Mouse (Mus musculus) testis, postnatal 10 days (tissue): ENCODE measurements at regions not wholly inside any gene's neighbourhood (a gene's known extent, or its start where the extent isn't known, plus 50 kb on each side); places are given as distances from the start of the nearest gene placed in this dataset.
A peak's percentile ranks its signal among the peaks of the same experiment; 100 is the strongest.

Experiments used
- DNase-seq: peaks from one replicate; pipeline ENCODE4 v3.0.0; 2021; ENCODE audit warnings: low spot score

DNA sequence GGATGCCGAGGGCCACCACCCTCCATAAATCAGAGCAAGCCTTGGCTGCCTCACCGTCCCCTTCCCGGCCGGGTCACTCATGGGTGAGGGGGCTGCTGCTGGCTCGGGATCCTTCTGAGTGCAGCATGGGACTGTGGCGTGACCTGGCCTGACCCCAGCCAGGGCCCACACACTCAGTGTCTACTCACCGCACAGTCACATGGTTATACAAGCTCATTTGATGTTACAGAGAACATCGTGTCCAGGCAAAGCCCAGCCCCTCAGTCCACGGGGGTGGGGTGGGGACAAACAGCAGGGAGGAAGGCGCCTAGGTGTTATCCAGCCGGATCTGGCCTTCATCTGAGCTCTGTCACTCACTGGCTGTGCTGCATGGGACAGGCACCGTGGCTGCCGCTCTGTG lies 195.9 kb upstream of the Dio3 start:
- DNase-seq = peak; percentile 58

DNA sequence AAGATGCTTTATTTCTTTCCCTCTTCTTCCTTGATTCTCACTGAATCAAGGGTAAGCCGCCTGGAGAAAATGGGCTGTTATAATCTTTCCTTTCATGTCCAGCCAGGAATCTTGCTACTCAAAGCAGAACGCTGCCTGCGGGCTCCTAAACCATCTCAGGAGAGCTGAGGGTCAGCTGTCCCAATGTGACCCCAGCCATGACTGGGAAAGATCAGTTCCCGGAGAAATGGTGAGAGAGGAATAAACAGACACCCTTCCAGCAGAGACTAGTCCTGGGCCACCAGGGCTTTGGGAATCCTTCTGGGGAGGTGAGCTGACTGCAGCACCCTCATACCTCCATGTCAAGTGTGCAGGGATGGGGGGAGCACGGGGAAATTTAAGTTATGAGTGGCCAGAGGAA lies 195.4 kb upstream of the Dio3 start:
- no peak for DNase-seq

DNA sequence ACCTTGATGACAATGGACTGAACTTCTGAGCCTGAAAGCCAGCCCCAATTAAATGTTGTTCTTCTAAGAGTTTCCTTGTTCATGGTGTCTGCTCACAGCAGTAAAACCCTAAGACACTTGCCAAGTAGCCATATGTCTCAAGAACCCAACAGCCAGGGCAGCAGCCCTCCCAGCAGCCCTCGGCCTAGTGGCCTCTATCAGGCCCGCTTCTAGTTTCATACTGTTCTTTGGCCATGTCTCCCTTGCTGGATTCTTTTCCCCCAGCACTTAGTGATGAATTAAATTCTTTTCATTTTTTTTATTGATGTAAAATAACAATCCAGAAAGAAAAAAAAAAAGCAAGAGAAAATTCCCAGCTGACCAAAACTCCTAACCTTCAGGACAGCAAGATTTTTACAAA lies 191.9 kb upstream of the Dio3 start:
- DNase-seq = no peak

DNA sequence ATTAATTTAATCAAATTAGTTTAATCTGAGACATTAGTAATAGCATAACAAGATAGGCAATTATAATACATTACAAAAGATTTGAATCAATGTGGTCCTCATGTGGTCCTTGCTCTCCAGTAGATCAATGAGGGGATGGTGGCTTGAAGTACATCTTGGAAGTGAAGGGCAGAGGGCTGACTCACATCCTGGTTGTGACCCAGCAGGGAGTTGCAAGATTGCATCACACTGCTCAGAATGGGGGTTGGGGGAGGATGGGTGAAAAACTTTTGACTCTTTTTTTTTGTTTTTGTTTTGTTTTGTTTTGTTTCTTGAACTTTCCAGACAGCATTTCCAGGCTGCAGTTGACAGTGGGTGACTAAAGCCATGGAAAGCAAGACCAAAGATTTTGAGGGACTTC lies 191.1 kb upstream of the Dio3 start:
- no peak for DNase-seq

DNA sequence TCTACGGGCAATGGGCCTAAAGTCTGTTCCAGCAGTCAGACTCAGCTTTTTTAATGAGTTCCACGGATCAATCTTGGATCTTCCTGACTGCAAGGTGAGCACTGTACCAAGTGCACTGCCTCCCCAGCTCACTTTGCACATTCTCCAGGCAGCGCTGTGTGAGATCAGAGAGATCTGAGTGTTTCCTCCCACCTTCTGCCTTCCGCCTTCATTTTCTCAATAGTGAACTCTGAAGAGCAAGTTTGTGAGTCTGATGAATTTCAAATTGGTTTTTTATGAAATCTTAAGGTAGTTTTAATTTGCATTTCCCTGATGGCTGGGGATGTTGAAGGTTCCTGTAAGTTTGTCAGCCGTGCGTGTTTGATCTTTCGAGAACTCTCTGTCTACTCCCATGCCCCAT lies 176.7 kb upstream of the Dio3 start:
- no peak for DNase-seq

DNA sequence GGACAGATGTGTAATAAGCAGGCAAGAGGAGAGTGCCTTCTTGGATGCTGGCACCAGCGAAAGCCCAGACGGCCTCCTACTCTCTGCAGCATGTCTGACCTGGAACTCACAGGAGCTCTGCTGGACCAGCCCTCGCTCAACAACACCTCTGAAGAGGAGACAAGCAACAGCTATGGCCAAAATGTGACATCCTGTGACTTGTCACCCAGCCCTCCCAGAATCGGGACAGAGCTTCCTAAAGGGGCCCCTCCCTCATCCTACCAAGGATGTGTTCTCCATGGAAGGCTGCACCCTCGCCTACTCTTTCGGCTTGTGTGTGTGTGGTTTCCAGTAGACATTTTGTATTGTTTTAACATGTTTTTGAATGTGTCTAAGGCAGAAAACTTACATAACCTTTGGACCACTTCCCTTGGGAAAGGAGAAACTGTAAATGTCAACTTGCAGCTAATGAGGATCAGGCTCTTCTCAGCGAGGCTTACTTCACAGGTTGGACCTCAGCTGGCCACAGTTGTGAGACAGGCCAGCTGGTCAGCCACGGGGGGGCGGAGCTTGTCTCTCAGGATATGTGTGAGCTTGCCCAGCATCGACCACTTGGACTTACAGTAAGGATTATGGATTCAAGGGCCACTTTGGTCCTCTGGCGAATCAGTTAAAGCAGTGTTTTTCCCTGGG lies 166.7 kb upstream of the Dio3 start:
- peak; percentile 73 for DNase-seq

DNA sequence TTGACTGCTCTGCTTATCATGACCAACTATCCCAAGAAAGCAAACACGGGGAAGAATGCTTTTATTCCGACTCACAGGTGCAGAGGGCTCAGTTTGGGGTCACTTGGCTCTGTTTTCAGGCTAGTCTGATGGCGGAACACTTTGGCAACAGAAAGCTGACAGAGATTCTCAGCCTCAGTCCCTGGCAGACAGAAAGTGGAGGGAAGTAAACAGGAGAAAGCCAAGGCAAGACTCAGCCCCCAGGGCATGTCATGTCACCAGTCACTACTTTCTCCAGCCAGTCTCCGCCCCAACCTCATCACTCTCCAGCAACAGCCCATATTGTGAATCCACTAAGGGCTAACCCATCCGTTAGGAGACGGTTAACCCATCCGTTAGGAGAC lies 166.2 kb upstream of the Dio3 start:
- DNase-seq = no peak

DNA sequence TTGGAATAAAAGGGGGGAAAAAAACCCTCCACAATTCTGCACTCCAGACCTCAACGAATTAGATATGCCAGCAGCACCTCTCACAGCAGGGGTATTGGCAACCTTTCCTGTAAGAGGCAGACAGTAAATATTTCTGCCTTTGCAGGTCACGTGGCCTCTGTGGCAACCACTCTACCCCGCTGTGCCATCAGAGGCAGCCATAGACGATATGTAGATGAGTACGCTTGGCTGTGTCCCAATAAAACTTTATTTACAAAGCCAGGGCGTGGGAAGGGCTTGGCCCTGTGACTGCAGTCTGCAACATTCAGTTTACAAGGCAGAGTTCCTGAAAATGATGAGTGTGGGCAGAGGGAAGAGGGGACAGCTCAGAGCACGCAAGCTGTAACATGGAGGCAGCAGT lies 158.7 kb upstream of the Dio3 start:
- no peak for DNase-seq

DNA sequence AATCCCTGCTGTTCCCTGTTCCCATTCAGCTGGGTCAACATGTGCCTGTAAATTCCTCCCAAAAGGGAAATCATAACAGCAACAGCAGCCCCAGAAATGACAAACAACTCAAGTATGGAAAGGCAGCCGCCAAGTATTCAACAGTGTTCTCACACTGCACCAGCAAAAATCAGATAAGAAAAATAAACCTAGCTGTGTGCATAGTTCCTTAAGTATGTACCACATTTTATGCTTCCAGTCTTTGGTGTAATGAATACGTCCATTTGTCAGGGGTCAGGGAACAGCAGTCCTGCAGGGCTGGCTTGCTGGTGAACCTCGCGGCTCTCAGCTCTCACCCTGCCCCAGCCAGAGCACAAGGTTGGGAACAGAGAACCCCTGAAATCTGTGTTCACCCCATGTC lies 155.9 kb upstream of the Dio3 start:
- DNase-seq = no peak

DNA sequence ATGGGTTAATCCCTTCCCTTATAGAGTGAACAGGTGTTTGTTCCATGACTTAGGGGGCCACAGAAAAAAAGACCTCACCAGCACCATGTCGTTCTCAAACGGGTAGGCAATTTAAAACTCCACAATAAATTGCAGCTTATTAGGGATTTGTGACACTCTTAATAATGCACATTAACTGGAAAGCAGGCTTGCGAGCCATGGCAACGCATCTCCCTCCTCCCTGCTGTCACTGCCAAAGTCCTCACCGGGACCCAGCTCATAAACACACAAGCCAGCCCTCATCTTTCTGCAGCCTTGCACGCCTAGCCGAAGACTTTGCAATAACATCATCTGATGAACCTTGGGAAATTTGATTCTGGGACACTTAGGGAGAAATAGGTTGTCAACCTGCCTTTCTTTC lies 152.3 kb upstream of the Dio3 start:
- no peak for DNase-seq

DNA sequence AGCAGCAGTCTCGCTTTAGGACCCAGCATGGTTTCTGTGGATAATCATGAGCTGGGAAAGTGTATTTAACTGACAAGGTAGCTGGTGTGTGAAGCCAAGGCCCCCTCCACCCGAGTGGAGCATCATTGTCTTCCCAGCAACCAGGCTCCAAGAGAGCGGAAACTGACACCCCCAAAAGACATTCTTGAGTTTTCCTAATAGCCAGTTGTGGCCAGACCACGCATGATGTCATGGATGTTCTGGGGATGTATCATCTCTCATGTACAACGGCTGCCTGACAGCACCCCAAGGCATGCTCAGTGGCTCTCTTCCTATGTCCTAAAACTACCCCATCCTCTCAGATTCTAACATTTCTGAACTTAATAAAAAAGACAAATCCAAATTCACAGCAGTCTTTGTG lies 133.5 kb upstream of the Dio3 start:
- DNase-seq = no peak

DNA sequence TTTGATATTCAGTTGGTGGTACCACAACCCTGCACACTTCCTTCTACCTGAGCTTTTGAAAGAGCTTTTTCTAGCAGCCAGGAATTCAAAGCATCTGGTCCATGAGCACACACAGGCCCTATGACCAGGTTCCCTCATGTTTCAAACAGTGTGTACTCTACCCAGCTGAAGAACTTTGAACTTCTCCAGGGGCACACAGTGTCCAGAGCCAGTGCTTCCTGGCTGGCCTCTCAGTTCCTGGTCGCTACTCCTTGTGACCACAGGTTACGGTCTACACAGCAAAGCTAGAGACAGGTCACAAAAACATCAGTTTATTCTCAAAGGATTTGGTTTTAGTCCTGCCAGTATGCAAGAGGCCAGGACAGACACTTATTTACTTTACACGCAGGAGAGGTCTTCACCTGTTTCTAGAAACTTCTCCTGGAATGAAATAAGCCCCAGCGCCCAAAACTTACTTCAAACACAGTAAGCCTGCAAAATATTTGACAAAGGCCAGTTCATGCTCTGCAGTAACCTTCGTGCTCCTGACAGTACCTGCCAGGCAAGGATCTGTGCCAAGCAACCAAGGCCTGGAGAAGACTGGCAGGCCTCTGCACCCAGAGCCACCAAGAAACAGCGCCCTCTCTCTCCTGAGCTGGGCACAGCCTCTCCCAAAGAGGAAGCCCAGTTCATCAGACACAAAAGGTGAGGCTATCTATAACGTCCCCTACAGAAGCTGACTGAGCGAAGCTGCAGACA lies 124.5 kb upstream of the Dio3 start:
- DNase-seq = no peak

DNA sequence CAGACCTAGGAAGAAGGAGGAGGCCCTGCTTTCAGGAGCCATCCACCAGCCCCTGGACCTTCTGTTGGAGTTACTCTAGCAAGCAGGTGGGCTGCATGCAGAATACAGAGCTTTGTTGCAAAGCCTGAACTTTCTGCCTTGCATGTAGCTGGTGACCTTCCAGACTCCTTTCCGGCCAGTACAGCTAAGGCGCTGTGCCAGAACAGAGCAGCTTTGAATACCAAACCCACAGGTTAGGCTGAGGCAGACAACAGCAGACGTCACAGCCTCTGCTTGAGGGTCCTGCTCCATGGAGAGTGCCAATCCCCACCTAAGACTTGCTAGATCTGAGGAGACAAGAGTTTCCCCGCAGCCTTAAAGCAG lies 123.9 kb upstream of the Dio3 start:
- DNase-seq = no peak

DNA sequence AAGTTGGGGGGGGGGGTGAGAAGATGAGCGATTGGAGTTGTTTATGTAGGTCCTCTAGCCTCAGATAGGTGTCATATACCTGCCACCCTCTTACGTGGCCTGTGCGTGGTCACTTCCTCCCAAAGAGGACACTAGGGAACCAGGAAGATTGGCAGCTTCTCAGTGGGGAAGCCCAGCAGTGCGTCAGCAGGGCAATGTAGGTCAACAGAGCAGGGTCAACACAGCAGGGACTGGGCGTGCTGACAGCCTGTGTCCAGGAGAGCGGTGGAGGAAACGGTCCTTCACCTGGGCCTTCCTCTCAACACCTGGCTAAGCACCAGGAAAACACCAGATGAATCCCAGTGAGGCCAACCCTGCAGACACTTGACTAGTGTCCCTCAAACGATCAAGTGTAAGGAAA lies 122.4 kb upstream of the Dio3 start:
- DNase-seq = no peak

DNA sequence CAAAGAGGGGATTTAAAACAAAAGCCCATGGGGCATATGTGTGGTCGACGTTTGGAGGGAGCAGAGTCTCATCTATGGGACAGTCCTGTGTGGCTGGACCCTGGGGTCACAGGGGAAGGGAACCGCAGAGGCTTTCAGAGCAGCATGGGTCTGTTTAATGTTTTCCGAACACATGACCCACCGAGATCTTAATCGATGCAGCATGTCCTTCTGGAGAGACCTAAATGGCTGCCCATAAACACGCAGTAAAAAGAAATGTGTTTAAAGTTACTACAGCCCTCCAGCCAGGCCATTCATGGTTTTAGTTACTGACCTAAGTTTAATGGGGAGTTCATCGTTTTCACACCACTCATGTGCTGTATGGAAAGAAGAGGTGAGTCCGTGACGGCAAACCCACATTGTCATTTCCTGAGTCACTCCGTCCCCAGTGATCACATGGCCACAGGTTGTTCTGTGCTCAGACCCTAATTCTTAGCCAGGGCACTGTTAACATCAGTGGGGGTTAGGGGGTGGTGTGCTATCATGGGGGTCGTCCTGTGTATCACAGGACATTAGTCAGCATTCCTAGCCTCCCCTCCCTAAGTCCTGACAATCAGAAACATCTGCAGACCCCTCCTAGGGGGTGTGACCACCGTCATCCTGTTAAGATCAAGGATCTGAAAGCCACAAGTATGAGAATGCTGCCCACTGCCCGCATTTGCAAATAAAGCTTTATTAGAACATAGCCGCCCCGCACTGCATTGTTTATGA lies 120.7 kb upstream of the Dio3 start:
- no peak for DNase-seq

DNA sequence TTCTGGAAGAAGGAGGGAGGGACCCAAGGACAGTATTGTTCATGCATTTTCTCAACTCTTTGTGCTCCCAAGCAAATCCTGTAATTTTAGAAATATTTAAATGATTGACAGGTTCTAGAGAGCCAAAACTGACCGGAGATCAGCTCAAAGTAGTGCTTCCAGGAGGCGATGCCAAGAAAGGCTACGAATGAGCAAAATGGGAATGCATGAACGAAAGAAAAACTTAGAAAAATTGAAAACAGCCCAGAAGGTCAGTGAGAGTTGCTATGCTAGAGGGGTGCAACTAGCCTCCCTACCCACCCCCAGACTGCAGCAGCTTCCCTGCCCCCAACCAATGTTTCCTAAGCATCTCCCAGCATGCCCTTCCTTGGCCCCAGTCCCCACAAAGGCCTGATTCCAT lies 117.6 kb upstream of the Dio3 start:
- no peak for DNase-seq

DNA sequence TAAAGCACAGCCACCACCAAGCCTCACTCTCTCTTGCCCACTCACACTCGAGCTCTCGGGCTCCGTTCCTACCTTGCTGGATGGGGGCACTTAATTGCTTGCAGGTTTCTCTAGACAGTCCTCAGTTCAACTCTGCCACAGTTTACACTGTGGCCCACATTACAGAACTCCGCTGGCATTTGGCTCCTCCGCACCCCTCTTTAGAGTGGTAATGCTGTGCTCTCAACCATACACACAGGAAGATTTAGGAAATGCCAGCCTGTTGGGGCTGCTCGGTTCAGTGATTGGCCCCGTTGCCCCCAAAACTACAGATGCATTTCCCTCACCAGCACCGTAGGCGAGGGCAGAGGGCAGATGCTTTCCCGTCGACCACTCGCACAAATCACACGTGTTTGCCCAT lies 113.4 kb upstream of the Dio3 start:
- DNase-seq = no peak

DNA sequence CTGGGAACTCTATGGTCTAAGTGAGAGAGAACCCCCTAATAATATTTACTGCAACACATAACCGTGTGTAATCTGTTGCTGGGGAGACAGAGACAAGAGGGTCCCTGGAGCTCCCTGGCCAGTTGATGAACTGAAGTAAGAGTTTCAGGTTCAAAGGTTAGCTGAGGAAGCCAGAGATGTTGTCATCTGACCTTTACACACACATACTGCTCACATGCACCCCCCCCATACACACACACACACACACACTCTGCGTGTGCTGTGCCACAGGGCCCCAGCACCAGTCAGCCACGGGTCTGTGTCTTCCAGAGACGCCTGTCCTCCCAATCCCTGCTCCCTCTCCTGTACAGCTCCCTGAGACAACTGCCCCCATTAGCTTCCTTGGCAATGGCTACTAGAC lies 110.5 kb upstream of the Dio3 start:
- DNase-seq = no peak

DNA sequence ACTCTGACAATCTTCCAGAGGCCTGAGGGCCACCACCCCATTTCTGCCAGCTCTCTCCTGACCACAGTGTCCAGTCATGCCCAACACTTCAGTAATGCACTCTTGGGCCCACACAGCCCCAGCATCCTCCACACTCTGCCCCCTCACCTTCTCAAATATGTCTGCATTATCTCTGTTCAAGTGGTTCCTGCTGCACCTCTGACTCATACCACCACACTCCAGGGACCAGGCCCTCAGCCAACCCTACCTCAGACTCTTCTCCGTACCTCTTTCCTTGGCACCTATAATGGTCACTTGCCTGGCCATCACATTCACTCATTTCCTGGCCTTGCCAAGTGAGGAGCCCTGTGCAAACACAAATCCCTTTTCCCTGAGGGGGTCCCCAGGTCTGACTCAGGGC lies 109.6 kb upstream of the Dio3 start:
- DNase-seq = no peak

DNA sequence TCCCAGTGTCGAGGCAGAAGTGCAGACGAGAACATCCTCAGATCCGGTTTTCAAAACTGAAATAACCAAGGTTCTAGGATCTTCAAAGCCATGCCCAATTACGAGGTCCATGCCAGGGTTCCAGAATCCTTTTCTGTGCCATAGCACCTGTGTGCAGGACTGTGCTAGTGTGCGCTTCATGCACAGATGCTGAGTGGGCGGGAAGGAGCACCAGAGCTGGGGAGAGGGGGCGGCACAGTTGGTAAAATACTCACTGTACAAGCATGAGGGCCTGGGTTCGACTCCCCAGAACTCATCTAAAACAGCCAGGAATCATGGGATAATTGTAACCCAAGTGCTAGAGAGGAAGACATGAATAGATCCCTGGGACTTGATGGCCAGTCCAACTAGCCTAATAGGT lies 108.4 kb upstream of the Dio3 start:
- no peak for DNase-seq

DNA sequence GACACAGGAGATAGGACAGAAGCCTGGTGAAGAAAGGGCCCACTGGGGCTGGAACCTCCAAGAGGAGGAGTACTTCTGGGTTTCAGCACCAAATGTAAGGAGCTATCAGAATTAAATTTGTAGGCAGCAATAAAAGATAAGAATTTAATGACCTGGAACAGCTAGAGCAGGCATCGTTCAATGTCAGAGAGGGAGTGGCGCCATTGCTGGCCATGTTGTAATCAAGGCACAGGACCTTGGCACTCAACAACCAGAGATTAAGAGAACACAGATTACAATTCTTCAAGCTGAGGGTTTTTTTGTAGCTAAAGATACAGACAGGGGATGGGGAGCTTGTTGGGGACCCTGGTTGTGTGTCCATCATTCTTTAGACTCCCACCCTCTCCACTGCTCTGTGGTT lies 101.0 kb upstream of the Dio3 start:
- no peak for DNase-seq

DNA sequence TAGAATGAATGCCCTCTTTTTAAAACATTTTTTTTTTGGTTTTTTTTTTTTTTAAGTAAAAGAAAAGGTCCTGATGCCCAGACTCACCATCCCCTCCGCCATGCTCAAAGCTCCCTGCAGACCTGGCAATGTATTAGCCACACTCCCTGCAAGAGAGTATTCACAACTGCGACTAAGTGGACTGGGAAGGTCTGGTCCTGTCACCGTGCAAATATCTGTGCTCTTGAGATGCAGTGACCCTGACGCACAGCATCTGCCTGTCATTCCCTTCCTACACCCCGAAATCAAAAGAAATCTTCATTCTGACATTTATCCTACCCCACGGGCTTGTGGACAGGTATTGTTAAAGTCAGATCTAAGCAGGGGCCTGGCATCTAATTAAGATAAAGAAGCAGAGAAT lies 95.4 kb upstream of the Dio3 start:
- no peak for DNase-seq

DNA sequence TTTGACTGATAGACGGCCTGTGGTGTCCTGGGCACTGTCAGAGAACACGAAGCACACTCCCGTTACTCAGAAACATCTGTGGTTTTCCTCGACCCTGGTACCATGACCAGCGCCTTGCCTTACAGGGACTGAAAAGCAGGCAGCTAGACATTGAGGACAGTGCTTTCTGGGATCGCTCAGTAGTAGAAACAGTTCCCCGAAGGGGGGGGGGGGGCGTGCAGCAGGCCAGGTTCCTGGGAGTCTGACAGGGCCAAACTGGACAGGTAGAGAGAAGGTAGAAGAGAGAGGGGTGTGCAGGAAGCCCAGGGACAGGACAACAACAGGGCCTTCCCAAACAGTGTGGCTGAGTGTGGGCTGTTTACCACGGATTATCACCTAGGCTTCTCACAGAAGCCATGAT lies 93.5 kb upstream of the Dio3 start:
- no peak for DNase-seq

DNA sequence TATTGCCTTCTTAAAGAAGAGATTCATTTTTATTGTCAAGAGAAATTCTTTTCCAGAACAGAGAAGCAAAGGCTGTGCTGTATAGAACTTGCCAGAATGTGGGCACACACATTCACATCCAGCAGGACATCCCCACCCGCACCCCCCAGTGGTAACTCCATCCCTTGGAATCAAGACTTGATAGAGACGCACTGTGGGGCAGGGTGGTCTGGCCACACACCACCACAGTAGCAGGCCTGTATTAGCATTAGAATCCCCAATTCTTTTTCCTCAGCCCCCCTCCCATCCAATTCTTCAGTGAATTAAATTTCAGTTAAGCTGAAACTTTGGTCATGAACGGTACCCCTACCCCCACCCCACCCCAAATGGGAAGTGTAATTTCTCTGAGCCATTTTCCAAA lies 92.5 kb upstream of the Dio3 start:
- no peak for DNase-seq
